Mouse (Mus musculus): ENCODE data around the gene Slco1a5. TPM values are rescaled to one million over a fixed set of nuclear protein-coding genes. Genes with fewer than 3 reads are reported as not detected.
"Not testable (repeated sequence)": the region's sequence is repeated elsewhere in the genome, so short reads cannot be mapped to it uniquely, and the experiment has no call there.

The Slco1a5 gene
- polyA plus RNA-seq, 1 experiment from 2014 or later = not detected

DNA sequence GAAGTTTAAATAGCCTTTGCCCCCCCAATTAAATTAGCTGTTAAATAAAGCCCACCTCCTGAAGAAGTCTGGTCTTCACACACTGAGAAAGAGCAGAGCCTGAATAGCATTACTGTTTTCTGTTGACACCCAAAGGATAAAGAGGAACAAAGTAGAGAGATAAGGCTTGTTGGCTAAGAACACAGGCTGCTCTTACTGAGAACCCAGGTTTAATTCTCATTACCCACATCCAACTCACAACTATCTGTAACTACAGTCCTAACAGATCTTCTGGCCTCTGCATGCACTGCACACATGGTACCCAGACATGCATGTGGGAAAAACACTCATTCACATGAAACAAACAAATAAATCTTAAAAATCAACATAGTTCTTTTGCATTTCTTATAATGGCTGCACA is 5.7 kb downstream of the Slco1a5 start:
- no peaks in the 10 kb centered on the region for H3K9me3 ChIP-seq (ENCODE audit: control insufficient read depth)
- no peak overlapping the region for H3K4me3 ChIP-seq (ENCODE audit: low read depth, low read length)
- no peak overlapping the region for H3K4me2 ChIP-seq (replicated peaks; ENCODE audit: low read depth)
- no peak overlapping the region for H3K27ac ChIP-seq (ENCODE audit: low read depth, low read length)
- no peak for TF ChIP-seq CTCF (IDR thresholded peaks at IDR 0.05; ENCODE audit: low read depth)
- H3K27me3 ChIP-seq (replicated peaks; ENCODE audit: control insufficient read depth, insufficient read depth, low read length) = no peaks in the 10 kb centered on the region
- no peak overlapping the region for H3K9ac ChIP-seq (ENCODE audit: low read depth, low read length)
- ATAC-seq = no peak
- H3K36me3 ChIP-seq (ENCODE audit: control insufficient read depth, insufficient read depth) = no peaks in the 10 kb centered on the region
- no peaks in the 10 kb centered on the region for H3K4me1 ChIP-seq (replicated peaks; ENCODE audit: control insufficient read depth, insufficient read depth, low read length)

DNA sequence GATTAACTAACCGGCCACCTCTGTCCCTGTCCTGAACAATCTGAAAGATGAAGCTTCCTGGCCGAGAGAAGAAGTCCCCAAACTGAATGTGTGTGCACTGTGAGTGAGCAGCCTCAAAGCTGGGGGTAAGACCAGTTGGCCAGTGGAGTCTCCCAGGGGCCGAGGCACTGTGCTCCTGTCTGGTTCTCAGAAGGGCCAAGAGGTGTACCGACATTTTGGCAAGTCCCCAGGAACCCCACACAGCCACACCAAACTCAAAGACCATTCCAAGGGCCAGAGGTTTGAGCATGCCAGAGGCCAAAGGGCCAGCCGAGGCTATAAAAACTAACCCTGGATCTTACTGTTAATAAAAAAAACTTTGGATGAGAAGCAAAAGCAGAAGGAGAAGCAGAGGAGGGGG is 8.5 kb downstream of the Slco1a5 start:
- no peaks in the 10 kb centered on the region for H3K4me1 ChIP-seq (replicated peaks; ENCODE audit: control insufficient read depth, insufficient read depth, low read length)
- no peak overlapping the region for H3K27ac ChIP-seq (ENCODE audit: low read depth, low read length)
- H3K9me3 ChIP-seq (ENCODE audit: control insufficient read depth) = peaks cover 2% of the 10 kb centered on the region; the same call in 1 of the 2 replicates
- no peaks in the 10 kb centered on the region for H3K36me3 ChIP-seq (ENCODE audit: control insufficient read depth, insufficient read depth)
- H3K9ac ChIP-seq (ENCODE audit: low read depth, low read length) = no peak overlapping the region
- H3K4me3 ChIP-seq (ENCODE audit: low read depth, low read length) = no peak overlapping the region
- ATAC-seq = no peak
- 80% methylated on average over 5 of the region's 5 CpGs for WGBS
- H3K4me2 ChIP-seq (replicated peaks; ENCODE audit: low read depth) = no peak overlapping the region
- no peak for TF ChIP-seq CTCF (IDR thresholded peaks at IDR 0.05; ENCODE audit: low read depth)
- H3K27me3 ChIP-seq (replicated peaks; ENCODE audit: control insufficient read depth, insufficient read depth, low read length) = no peaks in the 10 kb centered on the region

DNA sequence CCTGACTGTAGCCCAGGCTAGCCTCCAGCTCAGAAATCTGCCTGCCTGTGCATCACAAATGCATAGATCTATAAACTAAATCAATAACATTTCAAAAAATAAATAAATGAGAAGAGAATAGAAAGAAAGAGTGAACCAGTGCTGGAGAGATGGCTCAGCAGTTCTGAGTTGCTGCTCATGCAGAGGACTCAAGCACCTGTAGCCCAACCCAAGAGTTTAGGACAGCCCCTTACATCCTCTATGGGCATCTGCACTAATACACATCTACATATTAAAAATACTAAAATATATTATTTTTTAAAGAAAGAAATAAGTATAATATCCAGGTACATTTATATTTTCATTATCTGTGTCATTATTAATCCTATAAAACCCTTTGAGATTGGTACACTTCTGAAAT is 17.7 kb downstream of the Slco1a5 start:
- H3K27me3 ChIP-seq (replicated peaks; ENCODE audit: control insufficient read depth, insufficient read depth, low read length) = no peaks in the 10 kb centered on the region
- peaks cover 2% of the 10 kb centered on the region; the same call in 1 of the 2 replicates for H3K9me3 ChIP-seq (ENCODE audit: control insufficient read depth)
- no peak for TF ChIP-seq CTCF (IDR thresholded peaks at IDR 0.05; ENCODE audit: low read depth)
- no peak for ATAC-seq
- H3K4me3 ChIP-seq (ENCODE audit: low read depth, low read length) = no peak overlapping the region
- H3K36me3 ChIP-seq (ENCODE audit: control insufficient read depth, insufficient read depth) = no peaks in the 10 kb centered on the region
- H3K9ac ChIP-seq (ENCODE audit: low read depth, low read length) = no peak overlapping the region
- H3K4me1 ChIP-seq (replicated peaks; ENCODE audit: control insufficient read depth, insufficient read depth, low read length) = no peaks in the 10 kb centered on the region
- no peak overlapping the region for H3K27ac ChIP-seq (ENCODE audit: low read depth, low read length)
- H3K4me2 ChIP-seq (replicated peaks; ENCODE audit: low read depth) = no peak overlapping the region

DNA sequence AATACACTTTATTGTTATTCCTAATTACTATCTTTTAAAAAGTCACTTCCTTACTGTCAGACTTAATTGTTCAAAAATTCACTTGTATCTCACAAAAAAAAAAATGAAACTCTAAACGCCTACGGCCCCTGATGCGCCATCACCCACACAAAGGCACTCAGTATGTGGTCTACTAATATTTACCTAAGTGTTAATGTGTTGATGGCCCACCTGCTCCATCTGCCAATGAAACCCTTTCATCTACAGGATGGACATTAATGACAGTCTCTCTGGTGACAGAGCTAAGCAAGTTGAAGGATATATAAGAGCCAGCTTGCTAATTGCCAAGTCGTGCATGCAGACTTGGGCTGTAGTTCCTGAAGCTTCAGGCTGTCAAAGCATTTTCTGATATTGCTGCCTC is 24.7 kb downstream of the Slco1a5 start, which contains the start of gene Iapp:
Iapp (plus strand) TSS at position 326 of the 400 bp plus-strand sequence.
- Histone ChIP-seq H3K27me3 (replicated peaks; ENCODE audit: control insufficient read depth, insufficient read depth, low read length) (no peaks in the 10 kb centered on the region), H3K9me3 (ENCODE audit: control insufficient read depth) (no peaks in the 10 kb centered on the region), H3K36me3 (ENCODE audit: control insufficient read depth, insufficient read depth) (no peaks in the 10 kb centered on the region), H3K4me3 (ENCODE audit: low read depth, low read length) (no peak within 1 kb of the TSS), H3K27ac (ENCODE audit: low read depth, low read length) (no peak within 1 kb of the TSS), H3K4me1 (replicated peaks; ENCODE audit: control insufficient read depth, insufficient read depth, low read length) (no peaks in the 10 kb centered on the region), H3K9ac (ENCODE audit: low read depth, low read length) (no peak within 1 kb of the TSS), H3K4me2 (replicated peaks; ENCODE audit: low read depth) (no peak within 1 kb of the TSS)
- ATAC-seq = no peak
- WGBS = 49% methylated on average over 4 of the region's 4 CpGs
- no peak for TF ChIP-seq CTCF (IDR thresholded peaks at IDR 0.05; ENCODE audit: low read depth)

DNA sequence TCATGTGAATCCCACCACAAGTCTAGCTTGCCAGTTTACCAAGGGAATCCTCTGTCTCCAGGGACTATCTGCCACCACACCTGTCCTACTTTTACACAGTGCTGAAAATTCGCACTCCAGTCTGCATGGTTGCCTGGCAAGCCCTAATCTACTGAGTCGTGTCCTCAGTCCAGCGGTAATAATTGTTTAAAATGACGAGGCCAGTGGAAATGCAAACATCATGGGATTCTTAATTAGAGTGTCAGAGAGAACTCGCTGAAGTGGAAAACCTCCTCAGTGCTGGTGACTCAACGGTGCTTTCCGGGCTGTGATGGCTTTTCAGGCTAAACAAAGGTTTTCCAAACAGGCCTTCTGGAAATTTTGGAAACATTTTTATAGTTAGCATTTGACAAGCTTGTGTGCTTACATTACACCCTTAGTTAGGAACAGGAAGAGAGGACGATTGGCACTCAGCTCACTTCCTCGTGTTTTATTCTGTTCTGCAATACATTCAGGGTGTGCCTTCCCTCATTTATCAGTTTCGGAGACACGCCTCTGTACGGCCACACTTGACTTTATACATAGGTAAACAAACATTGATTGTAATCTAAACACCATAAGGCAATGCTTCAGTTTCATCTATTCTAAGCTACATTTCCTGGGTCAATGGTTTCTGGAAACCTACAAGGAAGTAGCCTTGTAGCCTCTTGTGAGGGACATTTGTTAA is 33.2 kb downstream of the Slco1a5 start:
- Histone ChIP-seq H3K36me3 (ENCODE audit: control insufficient read depth, insufficient read depth) (no peaks in the 10 kb centered on the region), H3K9ac (ENCODE audit: low read depth, low read length) (no peak overlapping the region), H3K27me3 (replicated peaks; ENCODE audit: control insufficient read depth, insufficient read depth, low read length) (no peaks in the 10 kb centered on the region), H3K9me3 (ENCODE audit: control insufficient read depth) (no peaks in the 10 kb centered on the region), H3K27ac (ENCODE audit: low read depth, low read length) (no peak overlapping the region), H3K4me3 (ENCODE audit: low read depth, low read length) (no peak overlapping the region), H3K4me1 (replicated peaks; ENCODE audit: control insufficient read depth, insufficient read depth, low read length) (no peaks in the 10 kb centered on the region), H3K4me2 (replicated peaks; ENCODE audit: low read depth) (no peak overlapping the region)
- no peak for TF ChIP-seq CTCF (IDR thresholded peaks at IDR 0.05; ENCODE audit: low read depth)
- ATAC-seq = peak; percentile 60
- WGBS = 46% methylated on average over 12 of the region's 12 CpGs

DNA sequence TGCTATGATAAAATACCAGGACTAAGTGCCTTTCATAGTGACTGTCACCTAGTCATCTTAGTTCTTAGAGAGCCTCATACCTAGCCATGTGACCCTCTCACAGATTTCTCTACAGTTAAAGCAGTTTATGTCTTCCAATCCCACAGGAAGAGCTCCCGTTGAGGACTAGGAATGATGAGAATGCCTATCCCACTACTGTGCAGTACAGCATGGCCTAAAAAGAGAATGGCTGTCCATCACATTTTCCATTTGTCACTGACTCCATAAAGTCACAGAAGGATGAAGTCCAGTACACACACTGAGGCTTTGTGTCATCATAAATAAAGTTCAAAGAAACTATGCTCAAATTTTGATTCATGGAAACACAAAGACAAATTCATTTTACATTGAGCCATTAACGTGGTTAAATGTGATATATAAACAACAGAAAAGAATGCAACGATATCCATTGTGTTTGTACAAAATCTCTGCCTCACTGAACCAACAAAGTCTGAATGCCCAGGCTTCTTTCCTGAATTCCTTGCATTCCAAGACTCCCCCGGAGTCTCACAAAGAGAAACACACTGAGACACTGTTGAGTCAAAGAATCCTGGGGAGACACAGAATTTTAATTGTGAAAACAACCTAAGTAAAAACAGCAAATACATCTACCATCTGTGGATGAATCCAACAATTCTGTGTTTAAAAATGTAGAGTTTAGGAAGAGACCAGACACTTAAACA is 46.9 kb downstream of the Slco1a5 start:
- no peak overlapping the region for H3K4me3 ChIP-seq (ENCODE audit: low read depth, low read length)
- WGBS = 5% methylated on average over 4 of the region's 4 CpGs
- no peak overlapping the region for H3K27ac ChIP-seq (ENCODE audit: low read depth, low read length)
- no peak overlapping the region for H3K9ac ChIP-seq (ENCODE audit: low read depth, low read length)
- no peaks in the 10 kb centered on the region for H3K9me3 ChIP-seq (ENCODE audit: control insufficient read depth)
- no peak overlapping the region for H3K4me2 ChIP-seq (replicated peaks; ENCODE audit: low read depth)
- H3K4me1 ChIP-seq (replicated peaks; ENCODE audit: control insufficient read depth, insufficient read depth, low read length) = no peaks in the 10 kb centered on the region
- ATAC-seq = no peak
- no peaks in the 10 kb centered on the region for H3K36me3 ChIP-seq (ENCODE audit: control insufficient read depth, insufficient read depth)
- no peaks in the 10 kb centered on the region for H3K27me3 ChIP-seq (replicated peaks; ENCODE audit: control insufficient read depth, insufficient read depth, low read length)
- no peak for TF ChIP-seq CTCF (IDR thresholded peaks at IDR 0.05; ENCODE audit: low read depth)

DNA sequence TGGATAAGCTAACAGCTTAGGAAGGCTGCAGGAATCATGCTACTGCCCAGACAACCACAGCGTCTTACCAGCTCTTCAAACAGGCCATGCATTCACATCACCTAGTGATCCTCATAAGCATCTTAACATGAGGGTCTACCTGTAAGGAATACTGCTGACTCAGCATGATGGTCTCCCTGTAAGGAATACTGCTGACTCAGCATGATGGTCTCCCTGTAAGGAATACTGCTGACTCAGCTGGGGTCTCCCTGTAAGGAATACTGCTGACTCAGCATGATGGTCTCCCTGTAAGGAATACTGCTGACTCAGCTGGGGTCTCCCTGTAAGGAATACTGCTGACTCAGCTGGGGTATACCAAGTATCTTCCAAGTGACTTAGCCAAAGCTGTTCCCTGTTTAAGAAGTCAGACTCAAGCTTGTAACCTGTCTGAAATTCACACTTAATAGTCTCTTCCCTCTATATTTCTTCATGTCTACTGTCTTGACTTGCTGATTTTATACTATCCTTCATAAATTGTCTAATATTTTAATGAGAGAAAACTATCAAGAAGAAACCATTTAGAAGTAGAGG is 72.0 kb downstream of the Slco1a5 start:
- not testable (repeated sequence) for H3K4me1 ChIP-seq (replicated peaks; ENCODE audit: control insufficient read depth, insufficient read depth, low read length); H3K27me3 ChIP-seq (replicated peaks; ENCODE audit: control insufficient read depth, insufficient read depth, low read length); H3K4me3 ChIP-seq (ENCODE audit: low read depth, low read length); H3K9ac ChIP-seq (ENCODE audit: low read depth, low read length); H3K27ac ChIP-seq (ENCODE audit: low read depth, low read length); H3K4me2 ChIP-seq (replicated peaks; ENCODE audit: low read depth); H3K9me3 ChIP-seq (ENCODE audit: control insufficient read depth); H3K36me3 ChIP-seq (ENCODE audit: control insufficient read depth, insufficient read depth); ATAC-seq
- WGBS = 97% methylated on average over 1 of the region's 1 CpGs
